Mouse (Mus musculus) limb, embryonic 15.5 days (tissue): Measurements from ENCODE around the gene Akap2. TPM values are rescaled to one million over a fixed set of nuclear protein-coding genes. Genes with fewer than 3 reads are reported as not detected.

Source experiments
- ATAC-seq: fragments of 200-750 bp; cut with Nextera tagmentation; 2 replicates; pipeline ENCODE4 v1.8.0; 2017; ENCODE audit warnings: low read depth, moderate TSS enrichment; ENCODE audit not compliant: insufficient number of reproducible peaks, low FRiP score, low TSS enrichment
- H3K27ac ChIP-seq: fragments of 300-500 bp; sonication (generic); 2 replicates; pipeline ENCODE4 v1.5.1; 2015; ENCODE audit warnings: moderate library complexity, mild to moderate bottlenecking, inconsistent platforms
- H3K27me3 ChIP-seq: fragments of 300-500 bp; sonication (generic); 2 replicates; pipeline ENCODE4 v1.6.1; 2015; ENCODE audit warnings: inconsistent platforms
- H3K36me3 ChIP-seq: fragments of 300-500 bp; sonication (generic); 2 replicates; pipeline ENCODE4 v1.6.1; 2015; ENCODE audit warnings: inconsistent platforms
- H3K4me1 ChIP-seq: fragments of 300-500 bp; sonication (generic); 2 replicates; pipeline ENCODE4 v1.6.1; 2015; ENCODE audit warnings: inconsistent platforms
- H3K4me2 ChIP-seq: fragments of 300-500 bp; sonication (generic); 2 replicates; pipeline ENCODE4 v1.6.1; 2015; ENCODE audit warnings: mild to moderate bottlenecking, inconsistent platforms
- H3K4me3 ChIP-seq: fragments of 300-500 bp; sonication (generic); 2 replicates; pipeline ENCODE4 v1.5.1; 2015; ENCODE audit warnings: mild to moderate bottlenecking, inconsistent platforms
- H3K9ac ChIP-seq: fragments of 300-500 bp; sonication (generic); 2 replicates; pipeline ENCODE4 v1.6.1; 2015; ENCODE audit warnings: inconsistent platforms
- H3K9me3 ChIP-seq: fragments of 300-500 bp; sonication (generic); 2 replicates; pipeline ENCODE4 v1.6.1; 2016; ENCODE audit warnings: inconsistent platforms
- WGBS: fragments of 180-500 bp; shearing (Covaris S2); methylation state at CpG from one replicate; pipeline ENCODE4 v1.1.7; 2015; 5-methylcytosine and 5-hydroxymethylcytosine counted together
- polyA plus RNA-seq: library from polyadenylated mRNA; unstranded; fragments of >200 nt; fragmentation: Nextera tagmentation; extraction: Ambion mirVana; gene quantifications from 2 replicates; pipeline ENCODE4 v1.2.1, GENCODE M21; 2015

The Akap2 gene
- polyA plus RNA-seq, 1 experiment from 2014 or later: 25.2 TPM

- peaks cover 25% of the 10 kb centered on the region for H3K4me1 ChIP-seq
- H3K36me3 ChIP-seq: peaks cover 10% of the 10 kb centered on the region
- WGBS: 50% methylated on average over 9 of the region's 9 CpGs
- H3K4me2 ChIP-seq: no peak overlapping the region
- no peaks in the 10 kb centered on the region for H3K9me3 ChIP-seq
- H3K27ac ChIP-seq: peak overlapping the region; percentile 17
- no peaks in the 10 kb centered on the region for H3K27me3 ChIP-seq
- no peak overlapping the region for H3K4me3 ChIP-seq
- ATAC-seq: no peak
- H3K9ac ChIP-seq: no peak overlapping the region
Measured at GRCm38 (mm10) chr4:57862269-57862986, 145.0 kb downstream of the Akap2 start.

- Histone ChIP-seq H3K27ac (no peak overlapping the region), H3K9me3 (no peaks in the 10 kb centered on the region), H3K27me3 (no peaks in the 10 kb centered on the region), H3K4me1 (peaks cover 18% of the 10 kb centered on the region), H3K36me3 (no peaks in the 10 kb centered on the region), H3K4me2 (no peak overlapping the region), H3K4me3 (no peak overlapping the region), H3K9ac (no peak overlapping the region)
- no peak for ATAC-seq
- WGBS: 15% methylated on average over 2 of the region's 2 CpGs
Measured at GRCm38 (mm10) chr4:57866088-57866487, 148.6 kb downstream of the Akap2 start.

GRCm38 (mm10) chr4:57866990-57867389, 149.5 kb downstream of the Akap2 start:
- H3K9me3 ChIP-seq: no peaks in the 10 kb centered on the region
- H3K4me3 ChIP-seq: no peak overlapping the region
- 69% methylated on average over 9 of the region's 9 CpGs for WGBS
- H3K4me2 ChIP-seq: no peak overlapping the region
- H3K4me1 ChIP-seq: peaks cover 12% of the 10 kb centered on the region
- no peak overlapping the region for H3K9ac ChIP-seq
- no peaks in the 10 kb centered on the region for H3K27me3 ChIP-seq
- no peak for ATAC-seq
- no peaks in the 10 kb centered on the region for H3K36me3 ChIP-seq
- no peak overlapping the region for H3K27ac ChIP-seq

- no peak overlapping the region for H3K4me2 ChIP-seq
- ATAC-seq: no peak
Measured at GRCm38 (mm10) chr4:57867454-57867853, 150.0 kb downstream of the Akap2 start.

GRCm38 (mm10) chr4:57879137-57879536, 161.7 kb downstream of the Akap2 start:
- WGBS: 89% methylated on average over 5 of the region's 5 CpGs
- Histone ChIP-seq H3K4me1 (peaks cover 10% of the 10 kb centered on the region), H3K9ac (no peak overlapping the region), H3K9me3 (no peaks in the 10 kb centered on the region), H3K27ac (no peak overlapping the region), H3K4me2 (no peak overlapping the region), H3K27me3 (no peaks in the 10 kb centered on the region), H3K4me3 (no peak overlapping the region), H3K36me3 (no peaks in the 10 kb centered on the region)
- ATAC-seq: no peak

More at GRCm38 (mm10) chr4:57867454-57867853, 150.0 kb downstream of the Akap2 start:
- H3K27me3 ChIP-seq: no peaks in the 10 kb centered on the region
- no peaks in the 10 kb centered on the region for H3K9me3 ChIP-seq
- WGBS: 61% methylated on average over 10 of the region's 10 CpGs
- H3K36me3 ChIP-seq: no peaks in the 10 kb centered on the region
- no peak overlapping the region for H3K9ac ChIP-seq
- no peak overlapping the region for H3K4me3 ChIP-seq
- H3K27ac ChIP-seq: no peak overlapping the region
- peaks cover 8% of the 10 kb centered on the region; the same call in 1 of the 2 replicates for H3K4me1 ChIP-seq

GRCm38 (mm10) chr4:57879804-57880357, 162.4 kb downstream of the Akap2 start:
- H3K4me1 ChIP-seq: peaks cover 14% of the 10 kb centered on the region

GRCm38 (mm10) chr4:57883520-57884421, 166.3 kb downstream of the Akap2 start:
- Histone ChIP-seq H3K27ac (no peak overlapping the region), H3K4me3 (no peak overlapping the region), H3K9me3 (no peaks in the 10 kb centered on the region), H3K27me3 (no peaks in the 10 kb centered on the region), H3K9ac (no peak overlapping the region), H3K4me2 (no peak overlapping the region), H3K36me3 (no peaks in the 10 kb centered on the region), H3K4me1 (peaks cover 20% of the 10 kb centered on the region)
- WGBS: 67% methylated on average over 7 of the region's 7 CpGs
- ATAC-seq: no peak

More at GRCm38 (mm10) chr4:57879804-57880357, 162.4 kb downstream of the Akap2 start:
- no peaks in the 10 kb centered on the region for H3K27me3 ChIP-seq
- H3K4me2 ChIP-seq: no peak overlapping the region
- H3K9ac ChIP-seq: no peak overlapping the region
- H3K4me3 ChIP-seq: no peak overlapping the region
- no peak for ATAC-seq
- no peak overlapping the region for H3K27ac ChIP-seq
- no peaks in the 10 kb centered on the region for H3K36me3 ChIP-seq
- no peaks in the 10 kb centered on the region for H3K9me3 ChIP-seq
- WGBS: 17% methylated on average over 6 of the region's 6 CpGs

GRCm38 (mm10) chr4:57884511-57884910, 167.1 kb downstream of the Akap2 start:
- Histone ChIP-seq H3K27ac (no peak overlapping the region), H3K4me3 (no peak overlapping the region), H3K36me3 (no peaks in the 10 kb centered on the region), H3K9ac (no peak overlapping the region), H3K4me2 (no peak overlapping the region), H3K27me3 (no peaks in the 10 kb centered on the region), H3K9me3 (no peaks in the 10 kb centered on the region), H3K4me1 (peaks cover 20% of the 10 kb centered on the region)
- ATAC-seq: no peak
- 73% methylated on average over 3 of the region's 3 CpGs for WGBS

- no peak for ATAC-seq
- Histone ChIP-seq H3K27me3 (no peaks in the 10 kb centered on the region), H3K9me3 (no peaks in the 10 kb centered on the region), H3K4me2 (no peak overlapping the region), H3K27ac (no peak overlapping the region), H3K4me1 (peaks cover 20% of the 10 kb centered on the region), H3K9ac (no peak overlapping the region), H3K36me3 (no peaks in the 10 kb centered on the region), H3K4me3 (no peak overlapping the region)
- 66% methylated on average over 2 of the region's 2 CpGs for WGBS
Measured at GRCm38 (mm10) chr4:57885186-57885585, 167.7 kb downstream of the Akap2 start.

GRCm38 (mm10) chr4:57886066-57886887, 168.8 kb downstream of the Akap2 start:
- Histone ChIP-seq H3K27ac (no peak overlapping the region), H3K36me3 (no peaks in the 10 kb centered on the region), H3K9ac (no peak overlapping the region), H3K27me3 (no peaks in the 10 kb centered on the region), H3K9me3 (no peaks in the 10 kb centered on the region), H3K4me1 (peaks cover 20% of the 10 kb centered on the region), H3K4me3 (no peak overlapping the region), H3K4me2 (no peak overlapping the region)
- ATAC-seq: no peak
- WGBS: 53% methylated on average over 11 of the region's 11 CpGs

GRCm38 (mm10) chr4:57886888-57887230, 169.4 kb downstream of the Akap2 start:
- no peak overlapping the region for H3K4me3 ChIP-seq
- peaks cover 20% of the 10 kb centered on the region for H3K4me1 ChIP-seq
- no peaks in the 10 kb centered on the region for H3K9me3 ChIP-seq
- ATAC-seq: no peak
- H3K9ac ChIP-seq: no peak overlapping the region
- H3K27ac ChIP-seq: no peak overlapping the region
- H3K36me3 ChIP-seq: no peaks in the 10 kb centered on the region
- H3K4me2 ChIP-seq: no peak overlapping the region
- H3K27me3 ChIP-seq: no peaks in the 10 kb centered on the region
- WGBS: 76% methylated on average over 3 of the region's 3 CpGs
